Mouse (Mus musculus) adrenal gland, adult 10 weeks (tissue): Measurements from ENCODE around the gene A230072I06Rik. TPM values are rescaled to one million over a fixed set of nuclear protein-coding genes. Genes with fewer than 3 reads are reported as not detected.

Experiments
- polyA plus RNA-seq: library from polyadenylated mRNA; stranded (reverse); fragments of 350-450 nt; fragmentation: Illumina TruSeq; extraction: RNeasy Lipid Tissue Mini Kit (QIAGEN cat#74804); gene quantifications from one replicate; pipeline ENCODE4 v1.2.3, GENCODE M21; 2014; ENCODE audit warnings: low read depth, low replicate concordance

Gene A230072I06Rik
- polyA plus RNA-seq = not detected

DNA sequence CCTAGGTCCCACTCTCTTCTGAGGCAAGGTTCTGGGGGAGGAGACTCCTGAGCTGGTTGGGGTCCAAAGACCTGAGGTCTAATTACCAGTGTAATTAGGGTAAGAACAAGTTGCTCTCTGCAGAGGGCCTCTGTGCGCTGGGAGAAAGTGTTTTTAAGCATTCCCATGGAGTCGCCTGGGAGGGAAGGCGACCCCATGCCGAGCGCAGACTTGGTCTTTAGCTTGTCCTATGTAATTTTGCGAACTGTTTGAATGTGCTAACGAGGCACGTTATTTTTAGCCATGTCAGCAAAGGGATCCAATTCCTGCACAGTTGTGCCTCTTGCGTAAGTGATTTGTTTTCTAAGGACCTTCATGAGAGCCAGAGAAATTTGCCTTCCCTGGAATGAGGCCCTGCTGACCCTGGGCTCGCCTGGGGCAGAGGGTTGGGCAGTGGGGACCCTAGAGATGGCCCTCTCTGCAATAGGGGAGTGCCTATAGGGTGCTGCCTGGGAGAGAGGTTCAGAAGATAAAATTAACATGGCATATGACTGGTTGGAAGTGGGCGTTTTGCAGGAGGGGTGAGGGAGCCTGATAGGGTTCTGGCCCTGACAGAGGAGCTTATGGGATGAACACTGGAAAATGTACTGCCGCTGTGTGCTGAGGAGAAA lies at the start of gene A230072I06Rik:
Gene A230072I06Rik (plus strand): TSS at position 157 of the 650 bp plus-strand sequence.

Other genes starting within 250 kb of the A230072I06Rik start
- not detected for gene Sox1, start 116.5 kb downstream of the A230072I06Rik start, polyA plus RNA-seq